Mouse (Mus musculus): ENCODE measurements around the gene Prom2. TPM values are rescaled to one million over a fixed set of nuclear protein-coding genes. Genes with fewer than 3 reads are reported as not detected.

The Prom2 gene
- total RNA-seq, 2 experiments from 2014 or later, result 0.18 to 0.21 TPM

DNA sequence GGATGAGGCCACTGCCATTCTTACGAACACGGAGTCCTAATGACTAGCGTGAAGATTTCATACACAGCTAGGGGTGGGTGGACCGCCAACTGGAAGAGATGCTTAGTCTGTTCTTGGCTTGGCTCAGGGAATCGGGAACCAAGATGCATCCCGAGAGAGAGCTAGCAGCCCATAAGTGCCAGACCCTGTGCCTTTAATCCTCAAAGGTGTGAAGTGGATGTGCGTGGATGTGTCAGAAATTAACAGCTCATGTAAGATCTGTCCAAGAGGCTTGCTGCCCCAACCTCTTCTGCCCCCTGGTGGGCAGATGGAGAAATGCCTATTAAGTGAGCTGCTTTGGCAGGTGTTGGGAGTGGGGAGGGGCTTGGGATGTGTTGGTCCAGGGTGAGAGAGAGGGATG lies 40.2 kb downstream of the Prom2 start:
- DNase-seq (ENCODE audit: low spot score in 2 of 2), result peak in 1 of 2 experiments; percentile 83
- intact Hi-C loops (cut with DNase I), result loop anchor here (1.0 kb wide), 1 partner anchor 39 kb away; no protein-coding TSS in a partner anchor

DNA sequence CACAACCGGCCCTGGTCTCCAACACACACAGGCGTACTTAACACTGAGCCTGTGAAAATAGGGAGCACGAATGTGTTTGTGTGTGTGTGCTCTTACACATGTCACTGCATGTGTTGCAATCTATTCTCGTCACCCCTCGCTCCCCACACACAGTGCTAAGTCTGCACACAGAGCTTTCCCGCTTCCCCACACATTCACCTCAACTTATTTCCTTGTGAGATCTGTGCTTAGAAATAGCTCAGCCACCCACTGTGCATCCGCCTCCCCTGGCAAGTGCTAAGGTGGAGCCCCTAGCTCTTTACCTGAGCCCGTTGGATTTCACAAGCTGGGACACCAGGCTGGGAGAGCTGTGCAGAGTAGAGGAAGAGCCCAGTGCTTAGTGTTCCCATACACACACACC lies 42.5 kb downstream of the Prom2 start:
- peak; percentile 50 to 85 for DNase-seq (ENCODE audit: low spot score in 2 of 2)
- intact Hi-C loops (cut with DNase I), result no loop called here

DNA sequence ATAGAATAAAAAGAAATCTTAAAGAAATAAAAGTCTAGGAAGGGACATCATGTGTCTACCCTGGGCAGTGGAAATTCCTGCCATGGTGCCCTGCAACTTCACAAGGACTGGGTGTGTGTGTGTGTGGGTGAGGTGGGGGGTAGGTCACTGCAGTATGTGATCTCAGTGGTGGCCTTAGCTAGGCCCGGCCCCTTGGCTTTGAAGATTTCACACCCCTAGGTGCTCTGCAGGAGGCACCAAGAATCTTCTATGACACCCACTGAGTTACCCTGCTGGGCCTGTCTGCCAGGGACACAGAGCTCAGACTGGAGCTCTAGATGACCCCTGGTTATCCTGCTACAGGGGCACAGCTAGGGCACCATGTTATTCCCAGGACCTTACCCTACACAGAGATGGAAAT lies 44.9 kb downstream of the Prom2 start:
- DNase-seq (ENCODE audit: low spot score in 2 of 2), result no peak
- intact Hi-C loops (cut with DNase I), result no loop called here

DNA sequence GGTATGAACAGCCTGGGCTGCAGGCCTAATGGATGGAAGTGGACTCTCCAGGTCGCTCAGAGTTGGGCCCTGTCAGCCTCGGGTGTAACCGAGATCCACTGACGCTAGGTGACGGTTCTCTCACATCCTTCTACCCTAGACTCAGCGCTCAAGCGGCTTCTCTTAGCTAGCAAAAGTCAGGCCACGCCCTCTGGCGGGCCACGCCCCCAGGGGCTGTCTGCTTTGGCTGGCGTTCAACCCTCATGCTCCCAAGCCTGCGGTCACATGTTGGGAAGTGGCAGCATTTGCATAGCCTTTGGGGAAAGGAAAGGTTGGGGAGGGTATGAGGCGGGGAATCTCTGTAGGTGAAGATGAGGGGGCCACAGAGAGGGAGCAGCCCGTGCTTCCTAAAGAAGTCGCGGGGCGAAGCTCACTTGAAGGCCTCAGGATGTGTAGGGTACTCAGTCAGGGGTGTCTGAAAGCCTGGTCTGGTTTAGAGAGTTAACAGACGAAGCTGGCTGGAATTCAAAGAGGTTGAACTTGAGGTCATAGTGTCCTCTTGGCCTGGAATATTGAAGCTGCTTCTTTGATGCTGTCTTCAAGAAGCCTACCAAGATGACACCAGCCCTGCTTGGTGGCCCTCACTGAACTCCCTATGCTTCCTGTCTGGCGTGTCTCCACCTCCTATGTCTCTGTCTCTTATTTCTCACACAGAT lies 56.6 kb downstream of the Prom2 start:
- intact Hi-C loops (cut with DNase I), result no loop called here
- no peak for DNase-seq (ENCODE audit: low spot score in 2 of 2)

DNA sequence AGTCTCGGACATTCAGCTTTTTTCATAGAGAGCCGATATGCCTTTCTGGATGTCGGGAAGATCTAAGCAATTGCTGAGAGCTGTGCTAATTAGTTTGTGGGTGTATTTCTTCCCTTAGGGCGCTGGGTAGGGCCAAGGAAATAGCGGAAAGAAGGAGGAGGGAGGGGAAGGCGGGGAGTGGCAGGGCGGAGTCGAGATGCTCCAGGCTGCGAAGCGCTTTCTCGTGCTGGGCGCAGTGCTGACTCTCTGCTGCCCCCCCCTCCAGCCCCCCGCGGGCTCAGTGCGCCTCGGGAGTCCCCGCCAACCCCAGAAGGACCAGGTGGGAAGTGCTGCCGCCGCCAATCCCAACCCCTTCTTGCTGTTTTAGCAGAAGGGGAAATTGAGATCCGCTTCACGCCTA lies 58.3 kb downstream of the Prom2 start:
- DNase-seq (ENCODE audit: low spot score in 2 of 2), result no peak
- intact Hi-C loops (cut with DNase I), result no loop called here

DNA sequence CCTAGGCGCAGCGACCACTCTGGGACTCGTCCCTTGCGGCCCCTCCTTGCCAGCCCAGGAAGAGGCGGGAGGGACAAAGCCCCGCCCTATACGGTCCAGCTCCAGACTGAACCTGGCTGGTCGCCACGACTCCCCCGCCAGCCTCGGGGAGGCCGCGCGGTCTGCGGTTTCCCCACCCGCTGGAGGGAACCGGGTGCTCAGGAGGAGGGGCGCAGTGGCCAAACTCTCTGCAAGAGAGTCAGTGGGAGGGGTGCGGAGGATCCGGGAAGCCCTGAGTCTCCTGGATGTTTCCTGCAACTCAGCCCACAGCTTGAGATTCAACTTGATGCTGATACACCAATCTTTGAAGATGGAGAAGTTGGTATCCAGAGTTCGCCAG lies 58.7 kb downstream of the Prom2 start:
- DNase-seq (ENCODE audit: low spot score in 2 of 2), result peak; percentile 50 to 53
- intact Hi-C loops (cut with DNase I), result no loop called here

DNA sequence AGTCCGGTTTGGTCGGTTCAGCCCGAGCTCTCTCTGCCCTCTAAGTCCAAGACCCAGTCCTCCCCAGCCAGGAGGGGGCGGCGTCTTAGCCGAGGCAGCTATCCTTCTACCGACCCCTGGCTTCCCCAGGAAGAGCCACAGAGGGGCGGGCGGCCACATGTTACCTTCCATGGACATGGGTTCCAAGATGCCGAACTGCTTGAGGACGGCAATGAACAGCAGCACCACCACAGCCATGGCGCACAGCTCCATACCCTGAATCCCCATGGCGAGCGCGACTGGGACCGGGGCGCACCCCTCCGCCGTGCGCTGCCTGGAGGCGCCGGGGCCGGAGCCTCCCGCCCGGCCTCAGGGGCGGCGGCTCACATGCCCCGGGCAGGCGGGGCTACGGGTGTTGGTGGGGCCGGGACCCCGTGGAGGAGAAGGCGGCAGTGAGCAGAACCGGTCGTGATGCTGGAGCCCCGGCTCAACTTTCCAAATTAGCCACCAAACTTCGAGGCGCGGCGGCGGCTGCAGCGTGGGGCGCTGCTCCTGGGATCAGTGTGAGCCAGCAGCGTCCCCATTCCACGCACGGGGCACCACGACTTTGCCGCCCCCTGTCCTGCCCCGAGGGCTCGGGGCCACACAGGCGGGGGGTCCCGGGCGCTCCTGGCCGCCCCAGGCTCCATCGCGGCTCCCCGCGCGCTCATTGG lies 59.3 kb downstream of the Prom2 start:
- intact Hi-C loops (cut with DNase I), result no loop called here
- DNase-seq (ENCODE audit: low spot score in 2 of 2), result no peak

DNA sequence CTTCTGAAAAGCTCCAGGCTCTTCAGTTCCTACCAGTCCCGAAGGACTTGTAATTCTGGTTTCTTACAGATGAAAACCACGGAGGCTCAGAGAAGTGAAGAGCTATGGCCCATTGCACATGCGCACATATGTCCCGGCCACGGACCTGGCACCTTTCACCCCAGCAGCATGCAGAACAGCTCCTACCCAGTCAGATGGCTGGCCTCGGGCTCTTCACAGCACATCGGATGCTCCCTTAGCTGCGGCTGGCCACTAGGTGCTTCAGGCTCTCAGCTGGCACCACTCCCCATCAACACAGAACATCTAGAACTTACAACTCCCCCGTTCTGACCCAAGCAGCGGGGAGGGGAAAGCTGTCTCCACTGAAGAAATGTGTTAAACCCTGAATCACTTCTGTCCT lies 61.5 kb downstream of the Prom2 start:
- intact Hi-C loops (cut with DNase I), result no loop called here
- DNase-seq (ENCODE audit: low spot score in 2 of 2), result no peak

DNA sequence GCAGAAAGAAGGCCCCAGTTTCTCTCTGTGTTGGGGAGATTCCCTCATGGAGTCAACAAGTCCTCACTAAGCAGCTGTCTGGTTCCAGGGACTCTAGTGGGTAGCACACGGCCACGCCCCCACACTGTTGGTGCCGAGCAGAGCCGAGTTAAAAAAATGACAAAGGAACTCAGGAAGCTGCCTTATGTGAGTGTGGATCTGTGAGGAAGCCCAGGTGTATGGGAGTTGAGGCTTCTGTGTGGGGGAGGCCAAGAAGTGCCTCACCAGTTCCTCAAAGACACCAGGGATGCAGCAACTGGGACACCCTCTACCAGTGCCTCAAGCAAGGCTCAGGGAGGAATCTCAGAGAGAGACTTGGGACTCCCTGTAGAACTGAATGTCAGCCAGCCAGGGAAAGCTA lies 62.1 kb downstream of the Prom2 start:
- intact Hi-C loops (cut with DNase I), result no loop called here
- peak in 1 of 2 experiments; percentile 66 for DNase-seq (ENCODE audit: low spot score in 2 of 2)

Other genes with a start within 250 kb of the Prom2 start
- gene Dusp2, start 205.3 kb downstream of the Prom2 start, total RNA-seq (2021), result 1 to 10 TPM; 2.3 to 2.8 TPM
- not detected for gene Astl, start 202.8 kb downstream of the Prom2 start, total RNA-seq (2021)
- gene Adra2b, start 178.3 kb downstream of the Prom2 start, total RNA-seq (2021), result 1 to 10 TPM in 1 of 2 experiments, under 1 TPM in 1; 0.39 to 1.1 TPM
- under 1 TPM in 1 of 2 experiments, not detected in 1; 0.48 TPM for gene Gpat2, start 116.3 kb downstream of the Prom2 start, total RNA-seq (2021)
- 10 to 100 TPM; 18.1 TPM for gene Fahd2a, start 96.9 kb downstream of the Prom2 start, total RNA-seq (2021)
- gene Kcnip3, start 19.4 kb downstream of the Prom2 start, total RNA-seq (2021), result 100 to 1,000 TPM; 120 to 123 TPM
- 1 to 10 TPM; 7.1 to 7.9 TPM for gene Zfp661, start 45.6 kb upstream of the Prom2 start, total RNA-seq (2021)
- 10 to 100 TPM; 87.7 to 89.0 TPM for gene Mrps5, start 45.8 kb upstream of the Prom2 start, total RNA-seq (2021)
- 100 to 1,000 TPM; 100 to 125 TPM for gene Mal, start 115.2 kb upstream of the Prom2 start, total RNA-seq (2021)
- 1 to 10 TPM in 1 of 2 experiments, under 1 TPM in 1; 0.99 to 1.1 TPM for gene Mall, start 188.5 kb upstream of the Prom2 start, total RNA-seq (2021)
- 10 to 100 TPM; 18.8 to 19.3 TPM for gene Nphp1, start 247.4 kb upstream of the Prom2 start, total RNA-seq (2021)